Mouse (Mus musculus) CD8-positive naive resting alpha-beta T cell, adult 2 months (primary cell): Measurements from ENCODE around the gene Birc2.

Experiments used
- DNase-seq, 2 experiments: peaks; one replicate each; pipeline ENCODE4 v3.0.0; 2022; ENCODE audit warnings: low read depth in 2 of 2, low spot score in 2 of 2

Gene Birc2

DNA sequence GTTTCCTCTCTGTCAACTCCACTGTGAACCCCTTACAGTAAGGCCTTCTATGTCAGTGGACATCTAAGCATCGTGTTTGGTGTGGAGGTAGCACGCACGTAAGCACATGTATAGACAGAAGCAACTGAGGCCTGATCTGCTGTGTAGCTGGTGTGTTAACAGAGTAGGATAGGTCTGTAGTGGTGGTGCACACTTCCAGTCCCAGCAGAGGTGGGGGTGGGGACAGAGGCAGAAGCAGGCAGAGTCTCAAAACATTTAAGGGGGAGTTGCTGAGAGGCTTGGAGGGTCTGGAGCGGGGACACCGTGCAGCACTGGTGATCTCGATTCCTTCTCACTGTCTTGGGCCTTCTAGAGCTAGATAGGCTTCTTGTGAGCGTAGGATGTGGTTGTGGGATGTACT is 50.8 kb downstream of the Birc2 start:
- no peak for DNase-seq

DNA sequence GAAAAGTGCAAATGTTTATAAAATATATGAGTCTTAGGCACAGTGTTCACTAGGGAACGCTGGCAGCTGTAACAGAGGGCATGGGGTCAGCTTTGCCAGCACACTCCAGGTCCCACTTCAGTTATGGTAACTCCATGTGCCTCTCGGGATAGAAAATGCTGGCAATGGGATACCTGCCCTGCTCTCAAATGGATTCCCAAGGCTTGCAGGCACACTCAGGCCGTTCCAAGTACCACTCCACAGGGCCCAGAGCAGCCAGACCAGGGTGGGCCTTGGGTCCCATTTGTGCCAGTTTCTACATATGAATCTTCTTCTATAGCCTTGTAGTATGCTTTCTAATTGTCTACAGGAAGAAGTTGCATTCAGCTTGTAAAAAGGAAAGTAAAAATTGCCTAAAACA is 51.5 kb downstream of the Birc2 start:
- DNase-seq, result no peak

DNA sequence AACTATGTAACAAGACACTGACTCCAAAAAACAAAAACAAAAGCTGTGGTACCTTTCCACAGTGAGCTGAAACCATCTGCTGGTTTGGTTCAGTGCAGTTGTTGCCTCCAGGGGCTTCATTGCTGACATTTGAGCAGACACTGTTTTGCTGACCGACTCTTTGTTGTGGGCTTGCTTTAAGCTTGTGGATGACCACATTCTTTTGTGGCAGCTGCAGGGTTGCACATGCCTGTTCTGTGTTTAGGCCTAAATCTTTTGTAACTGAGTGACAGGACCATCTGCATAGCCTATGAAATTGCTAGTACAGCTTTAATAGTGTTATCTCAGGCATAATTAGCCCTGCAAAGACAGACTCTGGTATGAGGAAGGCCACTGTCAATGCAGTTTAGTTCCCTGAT is 52.2 kb downstream of the Birc2 start:
- no peak for DNase-seq

DNA sequence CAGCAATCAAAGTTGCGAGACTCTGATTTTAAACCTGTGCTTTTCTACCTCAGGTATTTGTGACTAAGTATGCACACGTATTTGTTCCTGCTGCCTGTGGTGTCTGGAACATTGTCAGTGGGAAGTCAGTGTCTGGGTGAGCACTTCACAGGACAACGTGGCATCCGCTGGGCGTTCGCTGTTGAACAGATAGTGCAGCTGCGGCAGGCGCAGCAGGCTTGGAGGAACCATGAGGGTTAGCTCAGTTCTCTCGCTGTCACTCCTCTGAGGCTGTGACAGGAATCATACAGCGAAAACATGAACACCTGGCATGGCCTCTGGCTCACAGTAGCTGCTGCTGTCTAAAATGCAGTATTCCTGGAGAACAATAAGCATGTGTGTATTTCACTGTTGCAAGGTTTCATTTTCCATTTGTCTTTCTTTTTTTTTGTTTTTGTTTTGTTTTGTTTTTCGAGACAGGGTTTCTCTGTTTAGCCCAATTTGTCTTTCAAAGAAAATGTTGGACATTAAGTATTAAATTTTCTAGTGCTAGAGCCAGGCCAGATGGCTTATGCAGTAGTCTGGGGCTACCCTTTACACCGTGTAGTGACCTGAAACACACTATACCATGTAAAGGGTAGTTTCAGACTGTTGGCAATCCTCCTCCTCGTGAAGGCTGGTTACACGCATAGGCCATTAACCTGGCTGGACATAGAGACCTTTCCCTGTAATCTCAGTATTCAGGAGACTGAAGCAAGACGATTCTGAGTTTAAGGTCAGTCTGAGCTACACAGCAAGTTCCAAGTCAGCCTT is 52.8 kb downstream of the Birc2 start:
- peak in 1 of 2 experiments; percentile 17 for DNase-seq

DNA sequence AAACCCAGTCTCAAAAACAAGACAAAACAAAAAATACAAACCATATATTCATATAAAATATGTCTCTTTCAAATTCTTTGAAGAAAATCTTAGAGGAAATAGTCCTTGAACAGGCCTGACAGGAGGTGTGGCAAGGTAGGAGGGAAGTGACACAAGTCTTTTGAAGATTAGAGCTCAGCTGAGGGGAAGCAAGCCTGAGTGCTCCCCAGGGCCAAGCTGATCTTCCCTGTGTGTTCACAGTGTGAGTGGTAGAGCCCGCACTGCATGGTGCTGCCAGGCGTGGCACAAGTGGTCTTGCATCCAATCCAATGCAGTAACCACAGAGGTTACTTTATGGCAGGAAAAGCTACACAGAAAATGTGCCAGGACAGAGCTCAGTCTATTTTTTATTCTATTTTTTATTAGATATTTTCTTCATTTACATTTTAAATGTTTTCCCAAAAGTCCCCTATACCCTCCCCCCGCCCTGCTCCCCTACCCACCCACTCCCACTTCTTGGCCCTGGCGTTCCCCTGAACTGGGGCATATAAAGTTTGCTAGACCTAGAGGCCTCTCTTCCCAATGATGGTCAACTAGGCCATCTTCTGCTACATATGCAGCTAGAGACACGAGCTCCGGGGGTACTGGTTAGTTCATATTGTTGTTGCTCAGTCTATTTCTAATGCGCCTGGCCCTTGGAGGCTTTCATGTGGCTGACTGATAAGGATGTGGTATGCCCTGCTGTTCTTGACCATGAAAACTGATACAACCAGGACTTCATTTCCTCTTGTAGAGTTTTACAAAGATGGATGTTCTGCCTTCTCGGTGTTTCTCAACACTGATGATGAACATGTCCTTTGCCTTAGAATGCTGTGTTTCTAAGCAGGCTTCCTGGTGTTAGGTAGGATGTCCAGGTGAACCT is 56.4 kb downstream of the Birc2 start:
- DNase-seq, result peak; percentile 44 to 47

DNA sequence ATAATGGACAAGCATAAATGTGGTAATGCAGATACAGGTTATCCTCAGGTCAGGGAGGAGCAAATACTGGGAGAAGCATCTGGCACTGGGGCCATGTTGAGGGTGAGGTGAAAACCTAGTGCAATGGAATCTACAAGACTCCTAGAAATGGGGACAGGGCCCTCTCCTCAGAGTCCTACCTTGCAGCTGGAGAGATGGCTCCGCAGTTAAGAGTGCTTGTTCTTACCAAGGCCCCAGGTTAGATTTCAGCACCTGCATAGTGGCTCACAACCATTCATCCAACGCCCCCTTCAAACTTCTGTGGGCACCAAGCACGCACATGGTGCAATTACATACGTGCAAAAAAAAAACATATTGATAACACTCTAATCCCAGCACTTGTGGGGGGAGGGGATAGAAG is 57.1 kb downstream of the Birc2 start:
- no peak for DNase-seq

DNA sequence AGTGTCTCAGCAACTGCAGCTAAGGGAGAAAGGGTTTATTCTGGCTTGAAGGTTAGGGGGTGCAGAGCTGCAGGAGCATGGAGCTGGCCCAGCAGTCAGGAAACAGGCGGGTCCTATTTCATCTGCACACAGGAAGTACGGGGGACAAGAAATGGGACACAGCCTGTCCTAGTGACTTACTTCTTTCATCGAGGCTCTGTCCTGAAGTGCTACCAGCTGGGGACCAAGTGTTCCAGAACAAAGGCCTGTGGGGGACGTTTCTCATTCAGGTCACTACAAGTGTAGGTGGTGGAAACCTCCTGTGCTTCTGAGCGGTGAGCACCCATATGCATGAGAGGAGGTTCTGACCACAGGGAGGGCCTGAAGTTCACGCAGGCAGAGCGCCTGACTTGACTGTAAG is 58.1 kb downstream of the Birc2 start:
- no peak for DNase-seq

DNA sequence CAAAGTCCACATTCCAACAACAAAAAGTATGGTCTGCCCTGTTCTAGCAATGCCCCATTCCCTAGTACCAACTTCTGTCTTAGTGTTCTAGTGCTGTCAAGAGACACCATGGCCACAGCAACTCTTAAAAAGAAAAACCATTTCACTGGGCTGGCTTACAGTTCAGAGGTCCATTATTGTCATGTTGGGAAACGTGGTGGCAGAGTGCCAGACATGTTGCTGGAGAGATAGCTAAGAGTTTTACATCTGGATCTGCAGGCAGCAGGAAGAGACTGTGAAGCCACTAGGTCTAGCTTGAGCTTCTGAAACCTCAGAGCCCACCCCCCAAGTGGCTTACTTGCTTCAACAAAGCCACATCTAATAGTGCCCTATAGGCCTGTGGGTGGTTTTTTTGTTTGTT is 59.2 kb downstream of the Birc2 start:
- no peak for DNase-seq

DNA sequence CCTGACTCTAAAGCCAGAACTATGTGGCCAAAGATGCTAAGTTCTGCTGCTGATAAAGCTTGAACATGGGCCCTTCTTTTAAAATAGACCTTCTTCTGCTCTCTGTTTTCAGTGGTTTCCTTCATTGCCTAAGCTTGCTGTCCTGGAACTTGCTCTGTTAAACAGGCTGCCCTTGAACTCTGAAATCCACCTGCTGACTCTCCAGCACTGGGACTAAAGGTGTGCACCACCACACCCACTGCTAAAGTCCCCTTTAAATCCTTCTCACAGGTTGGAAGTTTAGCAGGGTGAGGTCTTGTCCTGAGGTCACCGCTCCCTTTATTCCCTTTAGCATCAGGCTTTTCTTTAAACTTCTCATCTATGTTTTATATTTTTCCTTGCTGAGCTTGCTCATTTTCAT is 59.9 kb downstream of the Birc2 start:
- no peak for DNase-seq

DNA sequence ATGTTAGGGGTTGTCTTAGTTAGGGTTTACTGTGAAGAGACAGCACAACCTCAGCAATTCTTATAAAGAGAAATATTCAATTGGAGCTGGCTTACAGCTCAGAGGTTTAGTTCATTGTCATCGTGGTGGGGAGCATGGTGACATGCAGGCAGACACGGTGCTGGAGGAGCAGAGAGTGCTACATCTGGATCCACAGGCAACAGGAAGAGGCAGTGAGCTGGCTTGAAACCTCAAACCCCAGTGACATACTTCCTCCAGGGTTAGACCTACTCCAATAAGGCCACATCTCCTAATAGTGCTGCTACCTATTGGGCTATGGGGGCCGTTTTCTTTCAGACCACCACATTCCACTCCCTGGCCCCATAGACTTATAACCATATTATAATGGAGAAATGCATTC is 60.9 kb downstream of the Birc2 start:
- DNase-seq, result peak in 1 of 2 experiments; percentile 33

DNA sequence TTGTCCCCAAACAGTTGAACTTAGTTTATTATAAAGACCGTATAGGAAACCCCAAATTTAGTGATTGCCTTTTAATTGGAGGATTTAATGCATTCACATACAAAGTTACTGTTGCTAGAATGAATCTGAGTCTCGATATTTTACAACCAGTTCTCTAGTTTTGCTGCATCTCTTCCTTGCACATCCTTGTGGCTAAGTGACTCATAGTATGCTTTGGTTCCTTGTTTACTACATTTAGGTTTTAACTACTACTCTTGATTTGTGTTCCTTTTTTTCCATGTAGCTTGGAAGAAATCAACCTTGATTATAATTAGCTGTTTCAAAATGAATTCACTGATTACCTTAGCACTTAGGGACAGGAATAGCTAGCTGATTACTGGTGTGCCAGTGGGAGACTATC is 61.9 kb downstream of the Birc2 start:
- no peak for DNase-seq

DNA sequence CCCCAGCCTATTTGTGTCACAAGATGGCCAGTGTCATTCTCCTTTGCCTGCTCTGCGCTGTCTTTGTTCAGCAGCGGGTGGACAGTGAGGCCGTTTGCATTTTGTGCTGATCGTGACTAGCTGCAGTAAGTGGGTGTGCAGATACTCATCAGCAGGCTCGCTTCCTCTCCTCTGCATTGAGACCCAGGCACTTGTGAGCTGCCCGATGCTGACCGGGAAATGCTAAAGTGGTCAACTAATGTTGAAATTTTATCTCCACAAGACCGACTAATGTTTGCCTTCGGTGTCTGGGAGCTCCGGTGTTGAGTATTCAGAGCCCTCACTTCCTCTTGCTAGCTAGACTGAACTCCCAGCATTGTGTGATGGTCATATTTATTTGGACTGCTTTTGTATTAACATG is 62.3 kb downstream of the Birc2 start:
- DNase-seq, result no peak

DNA sequence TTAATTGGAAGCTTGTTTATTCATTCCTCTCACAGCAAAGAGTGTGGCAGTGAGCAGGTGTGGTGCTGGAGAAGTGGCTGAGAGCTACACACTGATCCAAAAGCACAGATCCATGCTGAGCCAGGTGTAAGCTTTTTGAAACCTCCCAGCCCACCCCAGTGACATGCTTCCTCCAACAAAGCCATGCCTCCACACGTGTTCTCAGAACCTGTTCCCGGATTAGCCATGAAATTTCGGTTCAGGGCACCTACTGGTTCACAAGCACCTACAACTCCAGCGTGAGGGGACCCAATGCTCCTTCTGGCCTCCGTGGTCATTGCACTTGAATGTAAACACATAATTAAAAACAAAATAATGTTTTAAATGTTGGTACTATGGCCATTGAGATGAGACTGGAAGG is 63.2 kb downstream of the Birc2 start:
- no peak for DNase-seq

DNA sequence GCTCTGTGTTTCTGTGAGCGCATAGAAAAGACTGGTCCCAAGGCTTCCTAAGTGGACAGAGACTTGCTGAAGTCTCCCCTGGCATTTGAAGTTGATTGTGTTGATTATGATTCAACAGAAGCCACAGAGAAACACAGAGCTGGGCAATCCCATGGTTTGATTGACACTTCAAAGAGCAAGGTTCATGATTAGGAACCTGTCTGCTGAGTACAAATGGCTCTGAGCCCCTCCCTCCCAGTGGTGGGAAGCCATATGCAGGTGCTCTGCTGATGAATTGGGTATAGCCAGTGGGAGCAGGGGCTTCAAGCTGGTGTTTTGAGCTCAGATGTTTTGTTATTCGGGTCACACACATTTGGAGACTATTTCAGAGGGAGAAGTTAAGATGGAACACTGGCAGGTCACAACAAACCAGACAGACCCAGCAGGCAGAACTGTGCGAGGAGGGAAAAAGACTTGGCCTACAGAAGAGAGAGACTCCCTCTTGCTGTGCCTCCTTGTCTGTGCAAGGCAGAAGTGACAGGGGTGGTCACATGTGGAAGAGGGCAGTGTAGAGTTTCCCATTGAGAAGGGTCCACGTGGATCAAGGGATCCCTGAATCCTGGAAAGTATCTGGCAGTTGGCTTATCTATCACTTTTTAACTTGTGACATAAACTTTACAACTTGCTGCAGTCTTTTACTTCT is 64.0 kb downstream of the Birc2 start:
- DNase-seq, result no peak

DNA sequence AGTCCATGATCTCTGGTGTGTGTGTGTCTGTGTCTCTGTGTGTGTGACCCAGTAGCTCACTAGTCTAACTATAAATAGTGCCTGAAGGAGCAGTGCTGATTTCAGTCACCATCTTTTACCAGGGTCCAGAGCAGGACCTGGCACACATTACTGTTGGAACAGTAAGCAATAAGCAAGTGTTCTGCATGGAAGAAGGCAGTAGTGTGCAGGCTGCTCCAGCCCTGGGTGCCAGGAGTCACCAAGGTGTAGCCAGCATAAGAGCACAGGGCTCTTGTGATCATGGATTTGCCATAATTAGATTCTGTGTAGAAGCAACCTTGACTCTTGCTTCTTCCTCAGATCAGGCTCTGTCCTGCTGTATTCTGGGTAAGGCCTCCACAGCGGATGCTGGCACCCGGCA is 64.5 kb downstream of the Birc2 start:
- DNase-seq, result no peak

DNA sequence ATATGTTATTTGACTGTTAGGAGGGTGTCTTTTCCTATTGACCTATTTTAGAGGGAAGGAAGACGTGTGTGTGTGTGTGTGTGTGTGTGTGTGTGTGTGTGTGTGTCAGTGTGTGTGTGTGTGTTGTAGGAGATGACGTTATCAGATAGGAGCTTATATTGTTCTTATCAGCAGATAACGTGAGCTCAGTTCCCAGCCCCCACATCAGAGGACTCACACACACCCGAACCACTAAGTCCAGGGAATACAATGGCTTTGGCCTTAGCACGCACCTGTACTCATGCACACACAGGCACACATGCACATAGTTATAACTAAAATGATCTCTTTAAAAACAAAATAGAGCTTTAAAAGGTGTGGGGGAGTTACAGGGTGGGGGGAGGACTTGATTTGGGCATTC is 67.4 kb downstream of the Birc2 start:
- no peak for DNase-seq

DNA sequence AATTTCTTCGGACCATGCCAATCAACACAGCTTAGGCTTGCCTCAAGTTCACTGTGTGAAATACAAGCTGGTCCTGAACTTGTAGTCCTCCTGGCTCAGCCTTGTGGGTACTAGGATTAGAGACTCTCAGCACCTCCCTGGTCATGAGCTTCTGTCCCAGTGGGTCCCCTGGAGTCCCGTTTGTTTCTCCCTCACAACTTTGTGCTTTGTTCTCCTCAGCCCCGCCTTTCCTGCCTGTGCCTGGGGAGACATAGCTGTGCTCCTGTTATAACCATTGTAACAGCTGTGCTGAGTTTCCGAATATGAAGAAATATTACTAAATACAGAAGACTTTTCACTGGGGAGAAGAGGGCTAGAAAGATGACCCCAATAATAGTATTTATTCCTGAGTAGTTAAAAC is 67.8 kb downstream of the Birc2 start:
- DNase-seq, result no peak
